In the genomic region with DNA sequence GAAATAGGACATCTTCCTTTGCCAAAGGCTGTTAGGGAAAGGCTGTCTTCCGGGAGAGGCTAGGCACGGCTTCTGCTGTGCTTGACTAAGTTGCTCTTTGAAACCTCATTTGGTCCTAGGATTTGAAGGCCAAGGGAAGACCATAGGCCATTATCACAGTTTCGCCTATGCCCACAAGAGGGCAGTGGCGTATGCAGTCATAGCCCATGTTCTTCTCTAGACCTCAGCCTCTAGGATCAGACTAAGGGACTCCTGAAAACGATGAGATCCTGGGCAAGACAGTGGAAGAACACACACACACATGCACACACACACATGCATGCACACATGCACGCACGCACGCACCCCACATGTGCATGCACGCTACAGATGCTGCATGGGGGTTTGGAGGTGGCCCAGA, we compare ENCODE assay signal across 8 mouse cellular contexts.
DNase-seq lines count a peak whose midpoint lies in the region; ATAC-seq lines count a peak whose summit lies in the region.

No protein-coding gene starts in this region.

- 0 out of 2 replicates have a peak, but pooled peaks cover 6% of the 10 kb centered on the region for H3K4me1 ChIP-seq in heart, embryonic 11.5 days (ENCODE audit: control insufficient read depth, insufficient read depth, low read length)
- peaks cover 19% of the 10 kb centered on the region for H3K4me1 ChIP-seq in limb, embryonic 10.5 days
- H3K4me1 ChIP-seq in midbrain, embryonic 13.5 days (replicated peaks): no peaks in the 10 kb centered on the region

- H3K9ac ChIP-seq in heart, embryonic 11.5 days (ENCODE audit: low read depth, low read length): no peak overlapping the region
- no peak overlapping the region for H3K9ac ChIP-seq in midbrain, embryonic 13.5 days (replicated peaks)

- no peak overlapping the region for H3K27ac ChIP-seq in heart, embryonic 11.5 days (ENCODE audit: low read depth, low read length)
- H3K27ac ChIP-seq in limb, embryonic 10.5 days: no peak overlapping the region
- H3K27ac ChIP-seq in midbrain, embryonic 13.5 days: no peak overlapping the region

- H3K9me3 ChIP-seq in heart, embryonic 11.5 days (replicated peaks; ENCODE audit: control insufficient read depth, low read length): no peaks in the 10 kb centered on the region
- no peaks in the 10 kb centered on the region for H3K9me3 ChIP-seq in limb, embryonic 10.5 days (replicated peaks)
- H3K9me3 ChIP-seq in midbrain, embryonic 13.5 days: peaks cover 5% of the 10 kb centered on the region; the same call in 1 of the 2 replicates

- H3K4me3 ChIP-seq in heart, embryonic 11.5 days (ENCODE audit: low read depth, low read length): no peak overlapping the region
- H3K4me3 ChIP-seq in limb, embryonic 10.5 days: no peak overlapping the region
- no peak overlapping the region for H3K4me3 ChIP-seq in midbrain, embryonic 13.5 days (replicated peaks)

- 44% methylated on average over 9 of the region's 9 CpGs for WGBS in heart, embryonic 11.5 days (ENCODE audit: insufficient replicate concordance)
- 47% methylated on average over 9 of the region's 9 CpGs for WGBS in limb, embryonic 10.5 days
- 40% methylated on average over 9 of the region's 9 CpGs for WGBS in midbrain, embryonic 13.5 days

- ATAC-seq in heart, embryonic 11.5 days (replicated peaks; ENCODE audit: insufficient number of reproducible peaks, low FRiP score, low TSS enrichment): no peak
- peak; percentile 81 for ATAC-seq in midbrain, embryonic 13.5 days

- H3K36me3 ChIP-seq in heart, embryonic 11.5 days (ENCODE audit: control insufficient read depth, insufficient read depth, low read length): no peaks in the 10 kb centered on the region
- H3K36me3 ChIP-seq in limb, embryonic 10.5 days: no peaks in the 10 kb centered on the region
- no peaks in the 10 kb centered on the region for H3K36me3 ChIP-seq in midbrain, embryonic 13.5 days

- no peaks in the 10 kb centered on the region for H3K27me3 ChIP-seq in heart, embryonic 11.5 days (ENCODE audit: control insufficient read depth, insufficient read depth, low read length)
- H3K27me3 ChIP-seq in limb, embryonic 10.5 days (ENCODE audit: low read depth, poor library complexity, severe bottlenecking): no peaks in the 10 kb centered on the region; the same call in 1 of the 2 replicates
- H3K27me3 ChIP-seq in midbrain, embryonic 13.5 days: no peaks in the 10 kb centered on the region

- DNase-seq in heart, adult 11 months: peak; percentile 96
- DNase-seq in embryo, embryonic 10 days (ENCODE audit: low spot score): peak; percentile 90
- DNase-seq in gastrocnemius, postnatal 25 days: peak; percentile 58
- peak; percentile 90 for DNase-seq in kidney, adult 18-20 months
- DNase-seq in limb, embryonic 10.5 days (ENCODE audit: low spot score): peak; percentile 80
- peak; percentile 34 to 66 for DNase-seq in spleen, adult 18-20 months

- H3K4me2 ChIP-seq in heart, embryonic 11.5 days: no peak overlapping the region
- no peak overlapping the region for H3K4me2 ChIP-seq in midbrain, embryonic 13.5 days (replicated peaks)
